Mouse (Mus musculus): ENCODE results near the gene 4933421I07Rik.
A peak's percentile ranks its signal among the peaks of the same experiment; 100 is the strongest.

The 4933421I07Rik gene

GRCm38 (mm10) chr7:42447850-42448249 is at the start of gene 4933421I07Rik:
Gene 4933421I07Rik, minus strand, starts transcription at chr7:42448120.
- DNase-seq (ENCODE audit: low read depth) = no peak

- no peak for DNase-seq (ENCODE audit: low read depth)
Measured at GRCm38 (mm10) chr7:42497356-42497755, 49.4 kb upstream of the 4933421I07Rik start.

- DNase-seq (ENCODE audit: low read depth) = no peak
Measured at GRCm38 (mm10) chr7:42496202-42496601, 48.3 kb upstream of the 4933421I07Rik start.

GRCm38 (mm10) chr7:42490859-42491258 is 42.9 kb upstream of the 4933421I07Rik start:
- DNase-seq (ENCODE audit: low read depth) = no peak

GRCm38 (mm10) chr7:42490358-42490757 is 42.4 kb upstream of the 4933421I07Rik start:
- DNase-seq (ENCODE audit: low read depth) = no peak

- DNase-seq (ENCODE audit: low read depth) = no peak
Measured at GRCm38 (mm10) chr7:42454640-42455039, 6.7 kb upstream of the 4933421I07Rik start.

- peak; percentile 9 for DNase-seq (ENCODE audit: low read depth)
Measured at GRCm38 (mm10) chr7:42450618-42451017, 2.7 kb upstream of the 4933421I07Rik start.

GRCm38 (mm10) chr7:42447352-42447751 is 568 bp downstream of the 4933421I07Rik start:
- DNase-seq (ENCODE audit: low read depth) = no peak

Measured in c-Kit-positive CD71-positive TER-119-negative erythroid progenitor cells, embryonic 14.5 days (primary cell).